Mouse (Mus musculus) thymus, adult 2 months (tissue): ENCODE results near the gene Faah. TPM values are rescaled to one million over a fixed set of nuclear protein-coding genes. Genes with fewer than 3 reads are reported as not detected.

Experiments
- DNase-seq: peaks from one replicate; pipeline ENCODE4 v3.0.0; 2021
- H3K27ac ChIP-seq: fragments of 200-500 bp; 2 replicates; pipeline ENCODE4 v1.5.1; 2012; ENCODE audit warnings: low read length, control low read depth; ENCODE audit not compliant: control insufficient read depth, insufficient read depth
- H3K27me3 ChIP-seq: fragments of 200-500 bp; 2 replicates; pipeline ENCODE4 v1.6.1; 2012; ENCODE audit warnings: mild to moderate bottlenecking, low read length, moderate library complexity, mixed read lengths; ENCODE audit not compliant: control insufficient read depth, insufficient read depth
- H3K36me3 ChIP-seq: fragments of 200-500 bp; 2 replicates; pipeline ENCODE4 v1.6.1; 2012; ENCODE audit warnings: mild to moderate bottlenecking, low read length, moderate library complexity; ENCODE audit not compliant: control insufficient read depth, insufficient read depth
- H3K4me1 ChIP-seq: fragments of 200-500 bp; replicated peaks from 2 replicates; pipeline ENCODE4 v1.6.1; 2012; ENCODE audit warnings: low read length; ENCODE audit not compliant: control insufficient read depth, insufficient read depth
- H3K4me3 ChIP-seq: fragments of 200-500 bp; 2 replicates; pipeline ENCODE4 v1.5.1; 2012; ENCODE audit warnings: mild to moderate bottlenecking, low read length, control low read depth, moderate library complexity; ENCODE audit not compliant: control insufficient read depth, insufficient read depth
- CTCF ChIP-seq: fragments of 200-500 bp; IDR thresholded peaks from 2 replicates; pipeline ENCODE4 v1.5.1; 2012; ENCODE audit warnings: mild to moderate bottlenecking, control low read depth, low read length, moderate library complexity, borderline replicate concordance; ENCODE audit not compliant: control insufficient read depth, poor library complexity, insufficient read depth; ENCODE audit errors: extremely low read depth
- POLR2A ChIP-seq: fragments of 200-500 bp; IDR thresholded peaks from 2 replicates; pipeline ENCODE4 v1.6.1; 2012; ENCODE audit warnings: mild to moderate bottlenecking, low read length, control low read depth, moderate library complexity; ENCODE audit not compliant: control insufficient read depth, poor library complexity, insufficient read depth; ENCODE audit errors: extremely low read depth
- WGBS: fragments of 180-500 bp; shearing (Covaris S2); methylation state at CpG from one replicate; pipeline ENCODE4 v1.1.7; 2018; 5-methylcytosine and 5-hydroxymethylcytosine counted together
- polyA plus RNA-seq: library from polyadenylated mRNA; depleted of rRNA; stranded (reverse); fragments of >200 nt; gene quantifications from 2 replicates; pipeline ENCODE4 v1.2.3, GENCODE M21; 2012

Faah gene
- polyA plus RNA-seq, 1 experiment = 88.1 TPM

- no peak for DNase-seq
- H3K36me3 ChIP-seq = no peaks in the 10 kb centered on the region
- 15% methylated on average over 37 of the region's 37 CpGs for WGBS
- H3K27ac ChIP-seq = no peak overlapping the region
- peaks cover 27% of the 10 kb centered on the region for H3K27me3 ChIP-seq
- TF ChIP-seq CTCF = no peak
- no peak for TF ChIP-seq POLR2A
- peaks cover 3% of the 10 kb centered on the region; the same call in 1 of the 2 replicates for H3K4me1 ChIP-seq
- H3K4me3 ChIP-seq = no peak overlapping the region
These were observed 79.2 kb downstream of the Faah start for GRCm38 (mm10) chr4:115938276-115939160.

GRCm38 (mm10) chr4:115937061-115937976 is 80.4 kb downstream of the Faah start:
- no peaks in the 10 kb centered on the region for H3K36me3 ChIP-seq
- DNase-seq = no peak
- no peak overlapping the region for H3K27ac ChIP-seq
- no peak for TF ChIP-seq POLR2A
- TF ChIP-seq CTCF = no peak
- peaks cover 3% of the 10 kb centered on the region; the same call in 1 of the 2 replicates for H3K4me1 ChIP-seq
- H3K27me3 ChIP-seq = peaks cover 27% of the 10 kb centered on the region
- no peak overlapping the region for H3K4me3 ChIP-seq
- 8% methylated on average over 19 of the region's 19 CpGs for WGBS

GRCm38 (mm10) chr4:115936646-115937045 is 81.1 kb downstream of the Faah start:
- 8% methylated on average over 20 of the region's 20 CpGs for WGBS
- Histone ChIP-seq H3K27ac (no peak overlapping the region), H3K4me1 (peaks cover 3% of the 10 kb centered on the region; the same call in 1 of the 2 replicates), H3K4me3 (no peak overlapping the region), H3K27me3 (peaks cover 30% of the 10 kb centered on the region), H3K36me3 (no peaks in the 10 kb centered on the region)
- TF ChIP-seq CTCF (no peak), POLR2A (no peak)
- DNase-seq = no peak

- Histone ChIP-seq H3K27ac (no peak overlapping the region), H3K27me3 (peaks cover 32% of the 10 kb centered on the region), H3K4me3 (no peak overlapping the region), H3K36me3 (no peaks in the 10 kb centered on the region), H3K4me1 (peaks cover 3% of the 10 kb centered on the region; the same call in 1 of the 2 replicates)
- 5% methylated on average over 36 of the region's 36 CpGs for WGBS
- no peak for DNase-seq
- TF ChIP-seq POLR2A (no peak), CTCF (no peak)
These were observed 81.7 kb downstream of the Faah start for GRCm38 (mm10) chr4:115935835-115936581.

GRCm38 (mm10) chr4:115931556-115932088 is 86.1 kb downstream of the Faah start:
- no peak overlapping the region for H3K4me3 ChIP-seq
- H3K27ac ChIP-seq = no peak overlapping the region
- no peak for TF ChIP-seq POLR2A
- TF ChIP-seq CTCF = no peak
- 69% methylated on average over 13 of the region's 13 CpGs for WGBS
- H3K27me3 ChIP-seq = peaks cover 17% of the 10 kb centered on the region
- DNase-seq = no peak
- no peaks in the 10 kb centered on the region; the same call in 1 of the 2 replicates for H3K4me1 ChIP-seq
- H3K36me3 ChIP-seq = no peaks in the 10 kb centered on the region

- Histone ChIP-seq H3K4me1 (no peaks in the 10 kb centered on the region), H3K4me3 (no peak overlapping the region), H3K27me3 (peaks cover 7% of the 10 kb centered on the region; the same call in 1 of the 2 replicates), H3K27ac (no peak overlapping the region), H3K36me3 (no peaks in the 10 kb centered on the region)
- TF ChIP-seq POLR2A = no peak
- no peak for TF ChIP-seq CTCF
- no peak for DNase-seq
- WGBS = 52% methylated on average over 7 of the region's 7 CpGs
These were observed 90.1 kb downstream of the Faah start for GRCm38 (mm10) chr4:115927637-115928036.
